Mouse (Mus musculus): ENCODE data around the gene St6galnac4. TPM values are rescaled to one million over a fixed set of nuclear protein-coding genes. Genes with fewer than 3 reads are reported as not detected.

Gene St6galnac4
- polyA plus RNA-seq, 1 experiment: 18.7 TPM

- H3K4me3 ChIP-seq (replicated peaks; ENCODE audit: control insufficient read depth, low read depth, low read length): peak within 1 kb of the TSS; percentile 69
- peak within 1 kb of the TSS; percentile 61 for H3K27ac ChIP-seq (ENCODE audit: control insufficient read depth, insufficient read depth, low read depth, low read length, poor library complexity)
- TF ChIP-seq POLR2A (IDR thresholded peaks at IDR 0.05; ENCODE audit: borderline replicate concordance, control insufficient read depth, low read depth, low read length) (no peak), CTCF (IDR thresholded peaks at IDR 0.05; ENCODE audit: control insufficient read depth, insufficient read depth, low read length) (no peak)
- peaks cover 1% of the 10 kb centered on the region; the same call in 1 of the 2 replicates for H3K4me1 ChIP-seq (ENCODE audit: control insufficient read depth, insufficient read depth, low read length)
- 3% methylated on average over 31 of the region's 31 CpGs for WGBS
Measured at GRCm38 (mm10) chr2:32646379-32647056, 59.6 kb downstream of the St6galnac4 start, which contains the start of gene Eng. Gene Eng, plus strand, starts transcription at chr2:32646595.

- Histone ChIP-seq H3K4me3 (replicated peaks; ENCODE audit: control insufficient read depth, low read depth, low read length) (peak overlapping the region; percentile 47), H3K4me1 (ENCODE audit: control insufficient read depth, insufficient read depth, low read length) (peaks cover 1% of the 10 kb centered on the region; the same call in 1 of the 2 replicates), H3K27ac (ENCODE audit: control insufficient read depth, insufficient read depth, low read depth, low read length, poor library complexity) (peak overlapping the region; percentile 27; the same call in 1 of the 2 replicates)
- 13% methylated on average over 7 of the region's 7 CpGs for WGBS
- TF ChIP-seq CTCF (IDR thresholded peaks at IDR 0.05; ENCODE audit: control insufficient read depth, insufficient read depth, low read length) (no peak), POLR2A (IDR thresholded peaks at IDR 0.05; ENCODE audit: borderline replicate concordance, control insufficient read depth, low read depth, low read length) (no peak)
Measured at GRCm38 (mm10) chr2:32647366-32647765, 60.5 kb downstream of the St6galnac4 start.

Other genes starting within 250 kb of the St6galnac4 start
- gene Ciz1, start 234.8 kb upstream of the St6galnac4 start, polyA plus RNA-seq (2011; ENCODE audit: insufficient read depth, insufficient read length, low replicate concordance, missing spikeins): 71.7 and 127 TPM in 2 replicates
- gene Dnm1, start 233.8 kb upstream of the St6galnac4 start, polyA plus RNA-seq (2011; ENCODE audit: insufficient read depth, insufficient read length, low replicate concordance, missing spikeins): 1.4 and 1.9 TPM in 2 replicates
- gene 1110008P14Rik, start 205.2 kb upstream of the St6galnac4 start, polyA plus RNA-seq (2011; ENCODE audit: insufficient read depth, insufficient read length, low replicate concordance, missing spikeins): 28.0 and 39.6 TPM in 2 replicates
- gene Lcn2, start 198.8 kb upstream of the St6galnac4 start, polyA plus RNA-seq (2011; ENCODE audit: insufficient read depth, insufficient read length, low replicate concordance, missing spikeins): 436 and 1,079 TPM in 2 replicates
- 3.6 and 15.0 TPM in 2 replicates for gene Ptges2, start 191.2 kb upstream of the St6galnac4 start, polyA plus RNA-seq (2011; ENCODE audit: insufficient read depth, insufficient read length, low replicate concordance, missing spikeins)
- gene Naif1, start 136.6 kb upstream of the St6galnac4 start, polyA plus RNA-seq (2011; ENCODE audit: insufficient read depth, insufficient read length, low replicate concordance, missing spikeins): 1.9 and 2.6 TPM in 2 replicates
- 7.3 and 10.6 TPM in 2 replicates for gene Slc25a25, start 135.7 kb upstream of the St6galnac4 start, polyA plus RNA-seq (2011; ENCODE audit: insufficient read depth, insufficient read length, low replicate concordance, missing spikeins)
- gene Fam102a, start 51.8 kb upstream of the St6galnac4 start, polyA plus RNA-seq (2011; ENCODE audit: insufficient read depth, insufficient read length, low replicate concordance, missing spikeins): 5.4 and 9.7 TPM in 2 replicates
- gene Dpm2, start 16.2 kb upstream of the St6galnac4 start, polyA plus RNA-seq (2011; ENCODE audit: insufficient read depth, insufficient read length, low replicate concordance, missing spikeins): 27.7 and 54.8 TPM in 2 replicates
- not detected in 2 replicates for gene Pip5kl1, start 12.3 kb upstream of the St6galnac4 start, polyA plus RNA-seq (2011; ENCODE audit: insufficient read depth, insufficient read length, low replicate concordance, missing spikeins)
- gene 9430097D07Rik, start 11.4 kb upstream of the St6galnac4 start, polyA plus RNA-seq (2011; ENCODE audit: insufficient read depth, insufficient read length, low replicate concordance, missing spikeins): not detected in 2 replicates
- gene St6galnac6, start 12.6 kb downstream of the St6galnac4 start, polyA plus RNA-seq (2011; ENCODE audit: insufficient read depth, insufficient read length, low replicate concordance, missing spikeins): 13.3 and 25.7 TPM in 2 replicates
- 4.0 and 9.1 TPM in 2 replicates for gene Ak1, start 34.7 kb downstream of the St6galnac4 start, polyA plus RNA-seq (2011; ENCODE audit: insufficient read depth, insufficient read length, low replicate concordance, missing spikeins)
- gene Eng, start 59.5 kb downstream of the St6galnac4 start, polyA plus RNA-seq (2011; ENCODE audit: insufficient read depth, insufficient read length, low replicate concordance, missing spikeins): 8.4 and 11.3 TPM in 2 replicates
- 14.9 and 24.4 TPM in 2 replicates for gene Fpgs, start 117.0 kb downstream of the St6galnac4 start, polyA plus RNA-seq (2011; ENCODE audit: insufficient read depth, insufficient read length, low replicate concordance, missing spikeins)
- 105 and 154 TPM in 2 replicates for gene Cdk9, start 126.0 kb downstream of the St6galnac4 start, polyA plus RNA-seq (2011; ENCODE audit: insufficient read depth, insufficient read length, low replicate concordance, missing spikeins)
- 23.3 and 51.8 TPM in 2 replicates for gene Sh2d3c, start 134.0 kb downstream of the St6galnac4 start, polyA plus RNA-seq (2011; ENCODE audit: insufficient read depth, insufficient read length, low replicate concordance, missing spikeins)
- not detected in 2 replicates for gene 6330409D20Rik, start 153.9 kb downstream of the St6galnac4 start, polyA plus RNA-seq (2011; ENCODE audit: insufficient read depth, insufficient read length, low replicate concordance, missing spikeins)
- gene Tor2a, start 170.1 kb downstream of the St6galnac4 start, polyA plus RNA-seq (2011; ENCODE audit: insufficient read depth, insufficient read length, low replicate concordance, missing spikeins): 9.2 and 13.6 TPM in 2 replicates
- gene Ttc16, start 188.5 kb downstream of the St6galnac4 start, polyA plus RNA-seq (2011; ENCODE audit: insufficient read depth, insufficient read length, low replicate concordance, missing spikeins): 1.1 and 1.5 TPM in 2 replicates
- gene Ptrh1, start 188.7 kb downstream of the St6galnac4 start, polyA plus RNA-seq (2011; ENCODE audit: insufficient read depth, insufficient read length, low replicate concordance, missing spikeins): 1.7 and 2.7 TPM in 2 replicates
- gene Cfap157, start 197.3 kb downstream of the St6galnac4 start, polyA plus RNA-seq (2011; ENCODE audit: insufficient read depth, insufficient read length, low replicate concordance, missing spikeins): not detected in 2 replicates